Mouse (Mus musculus) heart, embryonic 14.5 days (tissue): ENCODE data around the gene Rmi1. TPM values are rescaled to one million over a fixed set of nuclear protein-coding genes. Genes with fewer than 3 reads are reported as not detected.

Experiments
- ATAC-seq: fragments of 200-750 bp; cut with Nextera tagmentation; 2 replicates; pipeline ENCODE4 v1.8.0; 2017; ENCODE audit warnings: low read depth, moderate TSS enrichment; ENCODE audit not compliant: insufficient number of reproducible peaks, insufficient read depth, low FRiP score
- H3K27ac ChIP-seq, 2 experiments: fragments of 200-500 bp in 1 of 2; fragments of 300-500 bp in 1 of 2; sonication (generic) in 1 of 2; replicated peaks in 1 of 2; 2 replicates each; pipeline ENCODE4 v1.5.1; 2012 to 2014; ENCODE audit warnings: low read depth in 2 of 2, low read length in 2 of 2, control low read depth in 1 of 2, mild to moderate bottlenecking in 1 of 2, mixed read lengths in 1 of 2; ENCODE audit not compliant: control insufficient read depth in 1 of 2, insufficient read depth in 1 of 2
- H3K27me3 ChIP-seq: fragments of 300-500 bp; sonication (generic); 2 replicates; pipeline ENCODE4 v1.6.1; 2014; ENCODE audit warnings: mild to moderate bottlenecking, low read length, control low read depth; ENCODE audit not compliant: control insufficient read depth, insufficient read depth
- H3K36me3 ChIP-seq: fragments of 300-500 bp; sonication (generic); 2 replicates; pipeline ENCODE4 v1.6.1; 2014; ENCODE audit warnings: mild to moderate bottlenecking, control low read depth, low read length, mixed read lengths; ENCODE audit not compliant: control insufficient read depth, insufficient read depth
- H3K4me1 ChIP-seq, 2 experiments: fragments of 200-500 bp in 1 of 2; fragments of 300-500 bp in 1 of 2; sonication (generic) in 1 of 2; 2 replicates each; pipeline ENCODE4 v1.6.1; 2012 to 2014; ENCODE audit warnings: low read length in 2 of 2, control low read depth in 1 of 2, mixed read lengths in 1 of 2; ENCODE audit not compliant: control insufficient read depth in 2 of 2, insufficient read depth in 2 of 2
- H3K4me2 ChIP-seq: fragments of 300-500 bp; sonication (generic); 2 replicates; pipeline ENCODE4 v1.6.1; 2014; ENCODE audit warnings: mild to moderate bottlenecking, low read length
- H3K4me3 ChIP-seq, 2 experiments: fragments of 200-500 bp in 1 of 2; fragments of 300-500 bp in 1 of 2; sonication (generic) in 1 of 2; 2 replicates each; pipeline ENCODE4 v1.5.1; 2012 to 2014; ENCODE audit warnings: low read length in 2 of 2, mild to moderate bottlenecking in 2 of 2, control low read depth in 1 of 2, low read depth in 1 of 2, moderate library complexity in 1 of 2; ENCODE audit not compliant: control insufficient read depth in 1 of 2, insufficient read depth in 1 of 2
- H3K9ac ChIP-seq: fragments of 300-500 bp; sonication (generic); 2 replicates; pipeline ENCODE4 v1.6.1; 2014; ENCODE audit warnings: mild to moderate bottlenecking, low read length
- H3K9me3 ChIP-seq: fragments of 300-500 bp; sonication (generic); 2 replicates; pipeline ENCODE4 v1.6.1; 2016; ENCODE audit warnings: low read length, control low read depth; ENCODE audit not compliant: control insufficient read depth
- WGBS: fragments of 180-500 bp; shearing (Covaris S2); extraction: QIAGEN DNeasy Blood & Tissue Kit; methylation state at CpG from one replicate; pipeline ENCODE4 v1.1.7; 2014; 5-methylcytosine and 5-hydroxymethylcytosine counted together
- polyA plus RNA-seq: library from polyadenylated mRNA; unstranded; fragments of >200 nt; fragmentation: Nextera tagmentation; extraction: Ambion mirVana; gene quantifications from 2 replicates; pipeline ENCODE4 v1.2.1, GENCODE M21; 2014

Gene Rmi1
- polyA plus RNA-seq, 1 experiment from 2014 or later, result 20.6 TPM

DNA sequence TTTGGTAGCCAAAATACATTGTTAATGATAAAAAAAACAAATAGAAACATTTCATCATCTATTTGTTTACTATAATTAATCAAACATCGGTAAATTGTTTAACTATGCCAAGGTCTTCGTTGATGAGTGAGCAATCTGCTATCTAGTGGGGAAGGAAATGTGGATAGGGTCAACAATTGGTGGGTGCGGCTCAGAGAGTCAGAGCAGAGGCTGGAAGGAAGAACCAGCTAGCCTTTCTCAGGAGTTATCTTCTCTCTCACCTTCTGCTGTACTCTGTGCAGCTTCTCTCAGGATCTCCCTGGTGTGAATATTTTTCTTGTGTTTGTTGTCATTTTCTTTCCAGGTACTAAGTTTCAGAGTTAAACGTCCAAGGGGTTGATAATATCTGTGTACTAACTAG is 20.2 kb downstream of the Rmi1 start:
- Histone ChIP-seq H3K36me3 (no peaks in the 10 kb centered on the region), H3K4me2 (no peak overlapping the region), H3K9me3 (no peaks in the 10 kb centered on the region), H3K9ac (no peak overlapping the region), H3K4me1 (peaks cover 6 to 11% of the 10 kb centered on the region in 2 experiments), H3K27me3 (no peaks in the 10 kb centered on the region), H3K27ac (no peak overlapping the region), H3K4me3 (no peak overlapping the region)
- 69% methylated on average over 4 of the region's 4 CpGs for WGBS
- ATAC-seq, result no peak

DNA sequence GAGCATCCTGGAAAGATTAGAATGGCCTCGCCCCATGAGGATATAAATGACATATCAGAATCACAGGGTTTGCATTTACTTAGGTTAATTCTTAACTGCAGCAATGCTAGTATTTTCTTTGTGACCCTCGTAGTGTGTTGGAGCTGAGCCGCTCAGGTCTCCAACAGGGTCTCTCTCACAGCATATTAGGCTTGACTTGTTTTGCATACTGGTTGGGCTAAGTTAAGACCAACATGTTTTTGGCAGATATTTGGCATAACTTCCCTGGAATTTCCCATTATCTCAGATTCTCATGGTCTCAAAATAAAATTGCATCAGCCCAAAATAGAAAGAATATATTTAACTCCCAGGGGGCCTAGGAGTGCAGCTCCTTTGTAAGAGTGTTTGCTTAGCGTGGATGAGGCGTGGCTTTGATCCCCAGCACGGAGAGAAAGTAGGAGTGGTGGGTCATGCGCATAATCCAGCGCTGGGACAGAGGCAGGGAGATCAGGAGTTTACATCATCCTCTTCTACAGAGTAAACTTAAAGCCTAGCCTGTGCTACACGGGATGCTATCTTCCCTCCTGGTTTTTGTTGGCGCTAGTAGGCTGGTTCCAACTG is 21.1 kb downstream of the Rmi1 start:
- ATAC-seq, result peak; percentile 80
- Histone ChIP-seq H3K4me3 (no peak overlapping the region), H3K27me3 (no peaks in the 10 kb centered on the region), H3K9me3 (no peaks in the 10 kb centered on the region), H3K9ac (peak overlapping the region; percentile 30), H3K4me1 (peaks cover 6 to 11% of the 10 kb centered on the region in 2 experiments), H3K27ac (peak overlapping the region; percentile 72 to 74), H3K36me3 (no peaks in the 10 kb centered on the region), H3K4me2 (peak overlapping the region; percentile 46)
- 26% methylated on average over 10 of the region's 10 CpGs for WGBS

DNA sequence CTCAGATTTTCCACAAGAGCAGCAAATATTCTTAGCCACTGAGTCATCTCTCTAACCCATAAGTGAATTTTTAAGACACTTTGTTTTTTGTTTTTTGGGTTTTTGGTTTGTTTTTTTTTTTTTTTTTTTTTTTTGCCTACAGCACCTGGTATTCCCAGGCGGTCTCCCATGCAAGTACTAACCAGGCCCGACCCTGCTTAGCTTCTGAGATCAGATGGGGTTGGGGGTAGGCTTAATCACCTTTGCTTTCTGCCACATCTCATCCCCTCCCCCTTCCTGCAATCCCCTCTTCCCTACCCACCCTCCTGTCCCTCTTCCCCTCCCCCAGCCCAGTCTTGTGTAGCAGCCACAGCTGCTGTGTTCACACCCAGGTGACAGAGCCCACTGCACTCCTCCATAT is 37.7 kb downstream of the Rmi1 start:
- Histone ChIP-seq H3K4me1 (peaks cover 2 to 3% of the 10 kb centered on the region in 2 experiments; a peak in 2 of 4 replicates), H3K27ac (no peak overlapping the region), H3K9me3 (0 out of 2 replicates have a peak, but pooled peaks cover 4% of the 10 kb centered on the region), H3K9ac (no peak overlapping the region), H3K4me2 (no peak overlapping the region), H3K27me3 (no peaks in the 10 kb centered on the region), H3K36me3 (no peaks in the 10 kb centered on the region), H3K4me3 (no peak overlapping the region)
- ATAC-seq, result no peak
- 81% methylated on average over 2 of the region's 2 CpGs for WGBS

GRCm38 (mm10) chr13:58443326-58443725 is 41.3 kb downstream of the Rmi1 start:
- ATAC-seq, result no peak

GRCm38 (mm10) chr13:58443787-58444186 is 41.7 kb downstream of the Rmi1 start:
- no peak overlapping the region for H3K9ac ChIP-seq
- peaks cover 2 to 3% of the 10 kb centered on the region in 2 experiments; a peak in 2 of 4 replicates for H3K4me1 ChIP-seq
- WGBS, result 52% methylated on average over 7 of the region's 7 CpGs
- H3K4me2 ChIP-seq, result no peak overlapping the region
- no peaks in the 10 kb centered on the region for H3K36me3 ChIP-seq
- ATAC-seq, result no peak
- no peaks in the 10 kb centered on the region for H3K9me3 ChIP-seq
- H3K27ac ChIP-seq, result no peak overlapping the region
- no peak overlapping the region for H3K4me3 ChIP-seq
- no peaks in the 10 kb centered on the region for H3K27me3 ChIP-seq

More at GRCm38 (mm10) chr13:58443326-58443725, 41.3 kb downstream of the Rmi1 start:
- Histone ChIP-seq H3K36me3 (no peaks in the 10 kb centered on the region), H3K9me3 (no peaks in the 10 kb centered on the region), H3K27ac (no peak overlapping the region), H3K27me3 (no peaks in the 10 kb centered on the region), H3K4me1 (peaks cover 2 to 3% of the 10 kb centered on the region in 2 experiments; a peak in 2 of 4 replicates), H3K4me2 (no peak overlapping the region), H3K9ac (no peak overlapping the region), H3K4me3 (no peak overlapping the region)
- WGBS, result 76% methylated on average over 4 of the region's 4 CpGs

DNA sequence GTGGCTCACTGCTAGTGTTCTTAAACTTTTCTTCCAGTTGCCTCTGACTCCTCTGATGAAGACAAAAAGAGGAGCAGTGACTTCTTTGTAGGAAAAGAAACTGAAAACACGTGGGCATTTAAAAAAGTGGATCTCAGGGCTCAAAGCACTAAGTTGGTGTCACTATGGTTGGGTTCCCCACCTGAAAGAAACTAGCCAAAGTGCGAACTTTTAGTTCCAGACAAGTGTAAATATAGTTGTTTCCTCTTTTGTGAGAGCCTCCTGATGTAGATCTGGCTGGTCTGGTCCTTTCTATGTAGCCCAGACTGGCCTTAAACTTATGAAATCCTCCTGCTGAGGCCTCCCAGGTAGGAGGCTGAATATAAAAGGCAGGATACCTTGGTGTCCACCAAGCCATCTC is 44.5 kb downstream of the Rmi1 start:
- Histone ChIP-seq H3K9ac (no peak overlapping the region), H3K27ac (no peak overlapping the region), H3K4me1 (no peaks in the 10 kb centered on the region; a peak in 1 of 4 replicates), H3K27me3 (no peaks in the 10 kb centered on the region), H3K36me3 (no peaks in the 10 kb centered on the region), H3K4me3 (no peak overlapping the region), H3K9me3 (no peaks in the 10 kb centered on the region), H3K4me2 (no peak overlapping the region)
- ATAC-seq, result no peak
- 70% methylated on average over 2 of the region's 2 CpGs for WGBS

DNA sequence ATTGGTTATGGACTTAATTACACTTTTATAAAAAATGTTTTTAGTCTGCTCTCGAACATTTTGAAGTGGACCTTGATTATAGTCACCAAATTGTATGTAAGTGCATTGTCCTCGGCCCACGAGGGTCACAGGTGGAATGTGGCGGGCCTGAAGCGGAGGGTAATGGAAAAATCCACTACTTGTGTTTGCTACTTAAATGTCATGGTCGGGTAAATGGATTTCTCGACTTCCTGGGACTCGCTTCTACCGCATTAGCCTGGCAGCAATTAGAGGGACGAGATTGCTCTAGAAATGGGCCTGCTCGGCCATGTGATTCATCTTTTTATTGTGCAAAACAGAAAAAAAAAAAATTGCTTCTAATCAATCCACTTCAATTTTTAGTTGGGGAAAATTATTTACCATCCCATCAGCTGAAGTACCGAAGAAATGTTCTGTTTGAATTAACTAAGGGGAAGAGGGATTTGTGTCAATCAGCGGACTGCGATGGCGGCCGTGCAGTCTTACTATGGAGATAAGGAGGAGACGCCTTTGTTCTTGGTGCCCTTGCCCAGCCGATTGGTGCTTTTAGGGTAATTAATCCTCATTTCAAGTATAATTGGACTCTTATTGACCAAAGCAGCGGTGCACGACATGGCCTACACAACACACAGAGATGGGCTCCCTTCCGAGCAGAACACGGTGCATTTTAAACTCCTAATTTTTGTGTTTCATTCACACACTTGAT is 48.6 kb downstream of the Rmi1 start:
- no peak overlapping the region for H3K9ac ChIP-seq
- H3K27me3 ChIP-seq, result 0 out of 2 replicates have a peak, but pooled peaks cover 1% of the 10 kb centered on the region
- peaks cover 0 to 3% of the 10 kb centered on the region in 2 experiments; a peak in 1 of 4 replicates for H3K4me1 ChIP-seq
- 83% methylated on average over 22 of the region's 22 CpGs for WGBS
- H3K4me3 ChIP-seq, result no peak overlapping the region
- no peaks in the 10 kb centered on the region for H3K36me3 ChIP-seq
- ATAC-seq, result no peak
- H3K9me3 ChIP-seq, result peaks cover under 1% of the 10 kb centered on the region; the same call in 1 of the 2 replicates
- H3K27ac ChIP-seq, result no peak overlapping the region
- no peak overlapping the region for H3K4me2 ChIP-seq
